Mouse (Mus musculus) right cerebral cortex, postnatal 14 days (tissue): Measurements from ENCODE around the gene Pax6.

ENCODE experiments used
- DNase-seq: peaks from one replicate; pipeline ENCODE4 v3.0.0; 2022

Pax6 gene

GRCm38 (mm10) chr2:105668271-105669270, at the start of gene Pax6:
TSS of gene Pax6 (plus strand) at chr2:105668900.
- no peak for DNase-seq

GRCm38 (mm10) chr2:105648933-105649332, 19.8 kb upstream of the Pax6 start:
- DNase-seq: no peak

- DNase-seq: no peak
Measured at GRCm38 (mm10) chr2:105656456-105656855, 12.2 kb upstream of the Pax6 start.

- DNase-seq: no peak
Measured at GRCm38 (mm10) chr2:105659350-105659749, 9.3 kb upstream of the Pax6 start.

GRCm38 (mm10) chr2:105659926-105660873, 8.5 kb upstream of the Pax6 start:
- DNase-seq: no peak

- DNase-seq: no peak
Measured at GRCm38 (mm10) chr2:105660874-105661622, 7.7 kb upstream of the Pax6 start.

GRCm38 (mm10) chr2:105661623-105662066, 7.1 kb upstream of the Pax6 start:
- no peak for DNase-seq

GRCm38 (mm10) chr2:105662121-105662520, 6.6 kb upstream of the Pax6 start:
- DNase-seq: no peak

- DNase-seq: no peak
Measured at GRCm38 (mm10) chr2:105662606-105663005, 6.1 kb upstream of the Pax6 start.

GRCm38 (mm10) chr2:105663101-105663511, 5.6 kb upstream of the Pax6 start:
- no peak for DNase-seq

GRCm38 (mm10) chr2:105664996-105665395, 3.7 kb upstream of the Pax6 start:
- no peak for DNase-seq

- DNase-seq: no peak
Measured at GRCm38 (mm10) chr2:105665491-105666250, 3.0 kb upstream of the Pax6 start.

GRCm38 (mm10) chr2:105666331-105666730, 2.4 kb upstream of the Pax6 start:
- no peak for DNase-seq

- DNase-seq: no peak
Measured at GRCm38 (mm10) chr2:105666763-105667625, 1.7 kb upstream of the Pax6 start.

GRCm38 (mm10) chr2:105667626-105667950, 1.1 kb upstream of the Pax6 start:
- no peak for DNase-seq

- no peak for DNase-seq
Measured at GRCm38 (mm10) chr2:105669371-105669861, 716 bp downstream of the Pax6 start.

GRCm38 (mm10) chr2:105669881-105670730, 1.4 kb downstream of the Pax6 start:
- no peak for DNase-seq

- no peak for DNase-seq
Measured at GRCm38 (mm10) chr2:105670731-105671095, 2.0 kb downstream of the Pax6 start.

GRCm38 (mm10) chr2:105671116-105671797, 2.6 kb downstream of the Pax6 start:
- DNase-seq: no peak
